Mouse (Mus musculus): Measurements from ENCODE around the gene Sat2. TPM values are rescaled to one million over a fixed set of nuclear protein-coding genes. Genes with fewer than 3 reads are reported as not detected.

Gene Sat2
- polyA plus RNA-seq, 1 experiment: 2.4 TPM

DNA sequence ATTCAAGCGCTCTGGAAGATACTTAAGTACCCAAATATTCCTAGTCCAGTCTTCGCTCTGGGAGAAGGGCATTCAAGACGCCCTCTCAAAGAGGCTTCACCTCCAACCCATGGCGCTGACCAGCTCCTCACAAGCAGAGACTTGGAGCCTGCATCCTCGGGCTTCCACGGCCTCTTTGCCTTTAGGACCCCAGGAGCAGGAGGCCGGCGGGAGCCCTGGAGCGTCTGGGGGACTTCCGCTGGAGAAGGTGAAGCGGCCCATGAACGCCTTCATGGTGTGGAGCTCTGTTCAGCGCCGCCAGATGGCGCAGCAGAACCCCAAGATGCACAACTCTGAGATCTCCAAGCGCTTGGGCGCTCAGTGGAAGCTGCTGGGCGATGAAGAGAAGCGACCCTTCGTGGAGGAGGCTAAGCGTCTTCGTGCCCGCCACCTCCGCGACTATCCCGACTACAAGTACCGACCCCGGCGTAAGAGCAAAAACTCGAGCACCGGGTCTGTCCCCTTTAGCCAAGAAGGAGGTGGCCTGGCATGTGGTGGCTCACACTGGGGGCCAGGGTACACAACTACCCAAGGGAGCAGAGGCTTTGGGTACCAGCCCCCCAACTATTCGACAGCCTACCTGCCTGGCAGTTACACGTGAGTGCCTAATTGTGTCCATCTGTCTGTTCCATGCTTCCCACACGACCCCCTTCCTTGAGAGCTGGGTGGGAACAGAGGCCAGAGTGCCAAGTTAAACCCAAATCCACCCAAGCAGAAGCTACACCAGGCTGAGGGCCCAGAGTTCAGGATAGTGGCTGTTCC is 33.6 kb downstream of the Sat2 start, which contains the start of gene Sox15:
Gene Sox15, plus strand, starts transcription at position 51 of the 801 bp plus-strand sequence.
- 57% methylated on average over 34 of the region's 34 CpGs for WGBS
- TF ChIP-seq POLR2A (IDR thresholded peaks at IDR 0.05; ENCODE audit: borderline replicate concordance, control insufficient read depth, low read depth, low read length) (no peak), CTCF (IDR thresholded peaks at IDR 0.05; ENCODE audit: control insufficient read depth, insufficient read depth, low read length) (peak; percentile 71)
- H3K27ac ChIP-seq (ENCODE audit: control insufficient read depth, insufficient read depth, low read depth, low read length, poor library complexity): peak within 1 kb of the TSS; percentile 9; the same call in 1 of the 2 replicates
- no peak within 1 kb of the TSS for H3K4me3 ChIP-seq (replicated peaks; ENCODE audit: control insufficient read depth, low read depth, low read length)
- no peaks in the 10 kb centered on the region; the same call in 1 of the 2 replicates for H3K4me1 ChIP-seq (ENCODE audit: control insufficient read depth, insufficient read depth, low read length)

DNA sequence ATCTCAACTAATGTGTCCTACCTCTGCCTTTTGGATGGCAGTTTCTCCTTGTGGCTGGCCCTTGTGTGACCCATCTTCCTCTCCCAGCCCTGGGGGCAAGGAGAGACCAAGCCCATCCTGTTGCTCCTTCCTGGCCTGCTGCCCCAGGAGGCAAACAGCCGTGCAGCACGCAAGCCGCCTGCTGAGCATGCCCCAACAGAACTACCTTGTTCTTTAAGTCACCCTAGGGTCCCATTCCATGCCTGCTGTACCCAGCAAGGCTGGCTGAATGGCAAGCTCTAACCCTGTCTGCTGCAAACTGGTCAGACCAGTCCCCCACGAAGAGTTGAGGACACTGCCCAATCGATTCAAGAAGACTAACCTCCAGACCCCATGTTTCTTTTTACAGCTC is 34.2 kb downstream of the Sat2 start:
- H3K4me3 ChIP-seq (replicated peaks; ENCODE audit: control insufficient read depth, low read depth, low read length): no peak overlapping the region
- no peak overlapping the region for H3K27ac ChIP-seq (ENCODE audit: control insufficient read depth, insufficient read depth, low read depth, low read length, poor library complexity)
- H3K4me1 ChIP-seq (ENCODE audit: control insufficient read depth, insufficient read depth, low read length): no peaks in the 10 kb centered on the region; the same call in 1 of the 2 replicates
- TF ChIP-seq CTCF (IDR thresholded peaks at IDR 0.05; ENCODE audit: control insufficient read depth, insufficient read depth, low read length) (no peak), POLR2A (IDR thresholded peaks at IDR 0.05; ENCODE audit: borderline replicate concordance, control insufficient read depth, low read depth, low read length) (no peak)
- 87% methylated on average over 5 of the region's 5 CpGs for WGBS

DNA sequence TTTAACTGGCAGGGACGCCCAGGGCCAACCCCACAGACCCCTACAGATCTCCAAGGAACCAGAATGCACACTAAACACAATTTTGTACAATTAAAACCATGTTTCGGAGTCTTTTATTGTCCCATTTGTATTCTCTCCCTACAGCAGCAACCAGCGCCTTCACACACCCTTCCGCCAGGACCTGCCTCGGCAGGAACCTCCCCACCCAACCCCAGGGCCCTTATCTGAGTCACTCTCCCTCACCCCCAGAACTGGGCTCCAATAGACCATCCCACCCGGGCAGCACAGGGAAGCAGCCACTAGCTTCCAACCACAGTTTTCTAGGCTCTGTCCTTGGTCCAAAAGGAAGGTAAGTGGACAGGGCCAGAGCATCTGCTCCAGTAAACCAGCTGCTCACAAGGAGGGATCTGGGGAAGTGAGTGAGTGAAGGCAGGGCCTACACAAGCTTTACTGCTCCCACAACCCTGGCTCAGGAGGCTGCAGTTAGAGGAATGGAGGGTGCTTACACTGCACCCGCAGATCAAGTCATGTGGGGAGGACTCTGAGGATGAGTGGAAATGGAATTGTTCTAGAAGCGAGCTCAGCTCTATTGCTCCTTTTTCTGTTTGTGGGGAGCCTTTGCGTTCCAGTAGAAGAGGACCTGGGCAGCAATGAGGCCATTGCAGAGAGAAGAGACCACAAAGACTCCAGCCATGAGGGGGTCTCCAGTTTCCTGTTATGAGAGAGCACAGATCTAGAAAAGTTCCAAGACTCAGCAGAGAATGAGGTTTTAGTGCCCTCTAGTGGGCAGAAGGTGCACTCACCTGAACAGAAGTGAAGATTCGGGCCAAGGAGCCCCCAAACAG is 35.0 kb downstream of the Sat2 start:
- 59% methylated on average over 10 of the region's 10 CpGs for WGBS
- Histone ChIP-seq H3K4me3 (replicated peaks; ENCODE audit: control insufficient read depth, low read depth, low read length) (no peak overlapping the region), H3K4me1 (ENCODE audit: control insufficient read depth, insufficient read depth, low read length) (no peaks in the 10 kb centered on the region; the same call in 1 of the 2 replicates), H3K27ac (ENCODE audit: control insufficient read depth, insufficient read depth, low read depth, low read length, poor library complexity) (no peak overlapping the region)
- TF ChIP-seq POLR2A (IDR thresholded peaks at IDR 0.05; ENCODE audit: borderline replicate concordance, control insufficient read depth, low read depth, low read length) (no peak), CTCF (IDR thresholded peaks at IDR 0.05; ENCODE audit: control insufficient read depth, insufficient read depth, low read length) (peak; percentile 78)

DNA sequence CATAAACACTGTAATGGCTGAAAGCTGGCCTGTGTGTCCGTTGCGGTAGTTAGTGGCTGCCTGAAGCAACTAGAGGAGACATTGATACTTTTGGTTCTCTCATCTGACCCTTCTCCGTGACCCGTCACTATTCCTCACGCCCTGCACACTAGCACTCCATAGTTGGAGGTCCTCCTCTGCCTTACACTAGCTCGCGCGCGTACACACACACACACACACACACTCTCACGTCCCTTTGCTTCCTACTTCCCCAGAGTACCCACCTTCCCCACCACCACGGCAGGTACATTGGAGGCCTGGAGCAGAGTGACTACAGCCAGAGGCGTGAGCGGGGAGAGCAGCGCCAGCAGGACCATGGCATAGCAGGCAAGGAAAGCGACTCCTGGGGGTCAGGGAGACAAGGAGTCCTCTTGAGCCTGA is 35.6 kb downstream of the Sat2 start:
- Histone ChIP-seq H3K27ac (ENCODE audit: control insufficient read depth, insufficient read depth, low read depth, low read length, poor library complexity) (no peak overlapping the region), H3K4me1 (ENCODE audit: control insufficient read depth, insufficient read depth, low read length) (no peaks in the 10 kb centered on the region; the same call in 1 of the 2 replicates)
- 83% methylated on average over 15 of the region's 15 CpGs for WGBS

DNA sequence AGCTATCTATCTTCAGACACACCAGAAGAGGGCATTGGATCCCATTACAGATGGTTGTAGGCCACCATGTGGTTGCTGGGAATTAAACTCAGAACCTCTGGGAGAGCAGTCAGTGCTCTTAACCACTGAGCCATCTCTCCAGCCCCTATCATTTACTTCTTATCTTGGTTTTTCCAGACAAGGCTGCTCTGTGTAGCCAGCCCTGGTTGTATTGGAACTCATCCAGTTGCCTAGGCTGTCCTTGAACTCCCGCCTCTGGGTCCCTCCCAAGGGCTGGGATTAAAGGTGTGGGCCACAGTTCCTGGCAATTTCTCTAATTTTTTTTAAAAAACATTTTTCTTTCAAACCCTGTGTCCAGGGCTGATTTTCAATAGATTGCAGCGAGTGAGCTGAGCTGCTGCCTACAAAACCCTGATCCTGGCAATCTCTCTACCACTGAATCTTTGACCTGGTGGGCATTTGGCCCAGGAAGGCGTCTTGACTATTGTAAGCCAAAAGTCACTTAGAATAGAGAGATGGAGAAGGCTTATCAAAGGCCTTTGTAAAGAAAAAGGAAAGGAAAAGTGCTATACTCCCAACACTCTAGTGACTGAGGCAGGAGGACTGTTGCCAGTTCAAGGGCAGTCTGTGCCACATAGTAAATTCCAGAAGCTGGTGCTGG is 39.5 kb downstream of the Sat2 start:
- peak overlapping the region; percentile 88 for H3K4me3 ChIP-seq (replicated peaks; ENCODE audit: control insufficient read depth, low read depth, low read length)
- WGBS: 62% methylated on average over 3 of the region's 3 CpGs
- no peak for TF ChIP-seq CTCF (IDR thresholded peaks at IDR 0.05; ENCODE audit: control insufficient read depth, insufficient read depth, low read length)
- TF ChIP-seq POLR2A (IDR thresholded peaks at IDR 0.05; ENCODE audit: borderline replicate concordance, control insufficient read depth, low read depth, low read length): no peak
- H3K4me1 ChIP-seq (ENCODE audit: control insufficient read depth, insufficient read depth, low read length): peaks cover 3% of the 10 kb centered on the region; the same call in 1 of the 2 replicates
- H3K27ac ChIP-seq (ENCODE audit: control insufficient read depth, insufficient read depth, low read depth, low read length, poor library complexity): no peak overlapping the region

More for the DNA sequence above, 35.6 kb downstream of the Sat2 start:
- no peak for TF ChIP-seq POLR2A (IDR thresholded peaks at IDR 0.05; ENCODE audit: borderline replicate concordance, control insufficient read depth, low read depth, low read length)
- no peak for TF ChIP-seq CTCF (IDR thresholded peaks at IDR 0.05; ENCODE audit: control insufficient read depth, insufficient read depth, low read length)
- no peak overlapping the region for H3K4me3 ChIP-seq (replicated peaks; ENCODE audit: control insufficient read depth, low read depth, low read length)

DNA sequence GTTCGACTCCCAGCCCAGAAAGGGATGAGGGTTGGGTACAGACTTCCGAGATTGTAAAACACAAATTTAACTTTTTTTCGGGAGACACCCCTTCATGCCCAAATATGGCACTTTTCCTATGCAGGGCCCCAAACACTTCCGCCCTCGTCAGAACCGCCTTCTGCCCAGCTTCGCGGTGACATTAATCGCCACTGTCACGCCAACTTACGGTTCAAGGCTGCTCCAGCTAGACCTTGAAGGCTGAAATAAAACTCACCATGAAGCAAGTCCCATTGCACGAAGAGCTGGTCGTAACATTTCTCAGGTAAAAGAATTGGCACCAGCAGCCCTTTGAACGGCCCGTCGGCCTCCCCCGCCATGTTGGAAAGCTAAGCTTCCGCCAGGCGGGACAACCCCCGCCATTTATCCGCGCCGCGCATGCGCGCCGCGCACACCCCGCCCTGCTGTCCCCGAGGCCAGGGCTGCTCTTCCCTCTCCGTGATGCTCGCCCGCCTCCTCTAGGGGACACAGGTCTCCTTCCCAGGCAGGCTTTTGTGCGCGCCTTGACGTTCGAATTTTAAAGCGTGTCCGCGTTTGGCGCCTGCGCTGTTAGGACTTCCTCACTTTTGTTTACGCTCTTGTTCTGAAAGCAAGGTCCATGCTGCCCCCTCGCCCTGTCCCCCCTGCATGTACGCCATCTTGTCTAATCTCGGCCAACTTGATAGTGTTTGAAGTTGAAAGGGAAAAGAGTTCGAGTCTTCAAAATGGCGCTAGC is 40.6 kb downstream of the Sat2 start, which contains the start of gene Mpdu1:
Gene Mpdu1, minus strand, starts transcription at position 430 of the 754 bp plus-strand sequence.
- WGBS: under 1% methylated on average over 48 of the region's 48 CpGs
- TF ChIP-seq CTCF (IDR thresholded peaks at IDR 0.05; ENCODE audit: control insufficient read depth, insufficient read depth, low read length) (peak; percentile 37; the same call in 1 of the 2 replicates), POLR2A (IDR thresholded peaks at IDR 0.05; ENCODE audit: borderline replicate concordance, control insufficient read depth, low read depth, low read length) (peak; percentile 92)
- Histone ChIP-seq H3K4me1 (ENCODE audit: control insufficient read depth, insufficient read depth, low read length) (peaks cover 3% of the 10 kb centered on the region; the same call in 1 of the 2 replicates), H3K4me3 (replicated peaks; ENCODE audit: control insufficient read depth, low read depth, low read length) (peak within 1 kb of the TSS; percentile 88), H3K27ac (ENCODE audit: control insufficient read depth, insufficient read depth, low read depth, low read length, poor library complexity) (peak within 1 kb of the TSS; percentile 93)

All from bone marrow, adult 2 months (tissue).